Mouse (Mus musculus) gastrocnemius, postnatal 25 days (tissue): Measurements from ENCODE around the gene Gm5431. TPM values are rescaled to one million over a fixed set of nuclear protein-coding genes. Genes with fewer than 3 reads are reported as not detected.

ENCODE experiments used
- DNase-seq: peaks from one replicate; pipeline ENCODE4 v3.0.0; 2022
- total RNA-seq, 2 experiments: library from RNA; stranded (reverse); gene quantifications; 1 replicate in 1 of 2; 2 replicates in 1 of 2; pipeline ENCODE4 v1.2.3; 2021

The Gm5431 gene
- total RNA-seq, 2 experiments from 2014 or later, result 0.21 to 0.36 TPM

DNA sequence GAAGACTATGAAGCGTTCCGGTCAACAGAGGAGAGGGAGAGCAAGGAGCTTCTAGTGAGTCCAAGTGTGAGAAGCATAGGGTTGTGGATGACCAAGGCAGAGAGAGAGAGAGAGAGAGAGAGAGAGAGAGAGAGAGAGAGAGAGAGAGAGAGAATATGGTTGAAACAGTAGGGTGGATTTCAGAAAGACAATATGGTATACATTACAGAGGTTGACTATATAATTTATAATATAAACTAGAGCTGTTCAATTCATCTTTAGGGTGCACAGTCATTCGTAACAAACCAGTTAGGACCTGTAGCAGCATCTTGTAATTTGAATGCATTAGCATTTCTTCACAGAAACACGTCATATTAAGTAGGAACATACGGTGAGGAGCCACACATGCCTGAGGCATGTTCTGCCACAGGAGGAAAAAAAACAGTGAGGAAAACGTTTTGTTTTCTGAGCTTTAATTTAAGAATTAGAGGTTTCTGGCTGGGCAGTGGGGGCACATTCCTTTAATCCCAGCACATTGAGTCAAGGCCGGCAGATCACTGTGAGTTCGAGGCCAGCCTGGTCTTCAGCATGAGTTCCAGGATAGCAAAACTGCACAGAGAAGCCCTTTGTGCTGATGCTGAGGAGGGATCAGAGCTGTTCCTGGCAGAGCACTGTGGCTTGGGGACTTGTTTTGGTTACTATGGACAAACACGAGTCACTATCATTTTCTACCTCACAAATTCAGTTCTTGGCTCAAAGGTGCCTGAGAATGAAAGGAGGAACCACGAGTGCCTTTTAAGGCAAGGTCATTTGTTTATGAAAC lies 62.9 kb downstream of the Gm5431 start:
- DNase-seq, result no peak

DNA sequence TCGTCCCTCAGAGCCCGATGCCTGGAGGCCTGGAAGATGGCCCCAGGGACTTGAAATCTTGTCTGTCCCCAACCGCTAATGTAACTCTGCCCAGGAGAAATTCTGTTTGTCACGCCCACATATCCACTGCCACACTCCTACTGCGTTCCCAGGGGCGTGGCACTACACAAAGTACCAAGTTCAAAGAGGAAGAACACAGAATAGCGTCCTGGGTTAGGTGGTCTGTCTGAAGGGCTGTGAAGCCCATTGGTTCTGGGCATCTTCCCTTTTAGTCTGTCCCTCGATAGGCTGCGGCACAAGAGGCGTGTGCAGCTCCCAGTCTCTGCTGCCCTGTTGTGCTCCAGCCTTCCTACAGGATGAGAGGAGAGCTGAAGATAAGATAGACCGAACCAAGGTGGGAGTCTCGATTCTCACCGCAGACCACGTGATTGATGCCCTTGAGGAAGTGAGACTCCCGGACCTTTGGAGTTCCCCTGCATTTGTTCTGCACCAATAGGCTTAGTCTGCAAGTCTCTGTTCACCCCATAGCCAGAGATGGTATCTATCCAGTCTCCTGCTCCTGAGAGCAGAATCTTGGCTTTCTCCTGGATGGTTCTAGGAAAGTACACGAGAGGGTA lies 63.7 kb downstream of the Gm5431 start:
- DNase-seq, result no peak

Other genes with a start within 250 kb of the Gm5431 start
- 100 to 1,000 TPM; 321 to 324 TPM for gene Rack1, start 101.9 kb downstream of the Gm5431 start, total RNA-seq
- 10 to 100 TPM; 15.5 to 19.3 TPM for gene Trim41, start 84.9 kb downstream of the Gm5431 start, total RNA-seq
- 10 to 100 TPM; 57.3 to 57.9 TPM for gene Trim7, start 76.1 kb downstream of the Gm5431 start, total RNA-seq
- 1 to 10 TPM in 1 of 2 experiments, under 1 TPM in 1; 0.67 to 3.2 TPM for gene Gm12184, start 75.6 kb downstream of the Gm5431 start, total RNA-seq
- 10 to 100 TPM in 1 of 2 experiments, 1 to 10 TPM in 1; 9.0 to 11.1 TPM for gene Irgm1, start 30.5 kb downstream of the Gm5431 start, total RNA-seq
- 1 to 10 TPM; 1.3 to 1.4 TPM for gene Psme2b, start 44.0 kb upstream of the Gm5431 start, total RNA-seq
- gene Olfr56, start 76.7 kb upstream of the Gm5431 start, total RNA-seq, result not detected
- gene 9930111J21Rik1, start 77.2 kb upstream of the Gm5431 start, total RNA-seq, result 1 to 10 TPM in 1 of 2 experiments, under 1 TPM in 1; 0.96 to 1.6 TPM
- under 1 TPM; 0.15 to 0.19 TPM for gene Gm12185, start 90.0 kb upstream of the Gm5431 start, total RNA-seq
- gene Tgtp1, start 92.0 kb upstream of the Gm5431 start, total RNA-seq, result 1 to 10 TPM in 1 of 2 experiments, under 1 TPM in 1; 0.86 to 1.2 TPM
- gene 9930111J21Rik2, start 149.0 kb upstream of the Gm5431 start, total RNA-seq, result 1 to 10 TPM; 1.2 to 1.5 TPM
- under 1 TPM; 0.28 to 0.38 TPM for gene Tgtp2, start 162.0 kb upstream of the Gm5431 start, total RNA-seq
- 1 to 10 TPM in 1 of 2 experiments, under 1 TPM in 1; 0.56 to 1.1 TPM for gene Ifi47, start 174.4 kb upstream of the Gm5431 start, total RNA-seq
- gene Olfr1396, start 212.7 kb upstream of the Gm5431 start, total RNA-seq, result not detected
- not detected for gene Olfr1395, start 240.1 kb upstream of the Gm5431 start, total RNA-seq